Mouse (Mus musculus): Measurements from ENCODE around the gene Psme2. TPM values are rescaled to one million over a fixed set of nuclear protein-coding genes. Genes with fewer than 3 reads are reported as not detected.

Gene Psme2
- total and polyA plus RNA-seq, 3 experiments: 467 to 757 (median 684) TPM

GRCm38 (mm10) chr14:55563249-55563648, 27.7 kb downstream of the Psme2 start:
- H3K27ac ChIP-seq (ENCODE audit: insufficient read depth, low read depth): no peak overlapping the region
- no peak for DNase-seq (ENCODE audit: extremely low read depth)
- H3K4me3 ChIP-seq (replicated peaks in 1 of 3; ENCODE audit: low read depth in 2 of 3, low read length in 2 of 3, poor library complexity in 1 of 3): no peak overlapping the region
- H3K9me3 ChIP-seq (replicated peaks; ENCODE audit: low read length): no peaks in the 10 kb centered on the region
- in situ Hi-C loops (cut with MboI; ENCODE audit: low pct_ligation_motif_present, low pct_unique_long_range_greater_than_20kb, low sequenced_read_pairs): no loop called here
- peaks cover 5% of the 10 kb centered on the region; the same call in 1 of the 2 replicates for H3K79me2 ChIP-seq (replicated peaks; ENCODE audit: control insufficient read depth, extremely low read depth, insufficient read depth, poor library complexity, severe bottlenecking)
- no peak overlapping the region for H3K9ac ChIP-seq (ENCODE audit: insufficient read depth, low read depth)
- dilution Hi-C loops (cut with MboI; ENCODE audit: extremely low pct_ligation_motif_present, extremely low pct_unique_long_range_greater_than_20kb, low sequenced_read_pairs): no loop called here
- peaks cover 41 to 64% of the 10 kb centered on the region in 2 experiments for H3K36me3 ChIP-seq (replicated peaks in 1 of 2; ENCODE audit: control insufficient read depth in 1 of 2, insufficient read depth in 1 of 2, low read length in 1 of 2)
- no peaks in the 10 kb centered on the region for H3K27me3 ChIP-seq (replicated peaks)
- no peak for TF ChIP-seq ETS1 (conservative IDR thresholded peaks at IDR 0.05; ENCODE audit: low read depth, low read length)
- TF ChIP-seq ZC3H11A (IDR thresholded peaks at IDR 0.05; ENCODE audit: low read depth, low read length): no peak
- TF ChIP-seq KAT2A (IDR thresholded peaks at IDR 0.05; ENCODE audit: insufficient replicate concordance, low read length): no peak
- TF ChIP-seq NRF1 (IDR thresholded peaks at IDR 0.05; ENCODE audit: low read depth, low read length): no peak
- no peak for TF ChIP-seq MAFK (IDR thresholded peaks at IDR 0.05; ENCODE audit: insufficient replicate concordance, low read length)
- no peak for TF ChIP-seq TBP (conservative IDR thresholded peaks at IDR 0.05; ENCODE audit: low read depth, low read length)
- no peak for TF ChIP-seq CHD2 (IDR thresholded peaks at IDR 0.05; ENCODE audit: low read length)
- no peak for TF ChIP-seq MXI1 (IDR thresholded peaks at IDR 0.05; ENCODE audit: low read depth, low read length)
- H3K4me1 ChIP-seq (ENCODE audit: control insufficient read depth in 1 of 2, insufficient read depth in 2 of 2): peaks cover 7 to 16% of the 10 kb centered on the region in 2 experiments
- H3K4me2 ChIP-seq (ENCODE audit: insufficient read depth, low read depth, poor library complexity, severe bottlenecking): no peak overlapping the region

GRCm38 (mm10) chr14:55561860-55562259, 29.1 kb downstream of the Psme2 start:
- no peak for DNase-seq (ENCODE audit: extremely low read depth)
- peaks cover 31 to 50% of the 10 kb centered on the region in 2 experiments for H3K36me3 ChIP-seq (replicated peaks in 1 of 2; ENCODE audit: control insufficient read depth in 1 of 2, insufficient read depth in 1 of 2, low read length in 1 of 2)
- peaks cover 9 to 25% of the 10 kb centered on the region in 2 experiments for H3K4me1 ChIP-seq (ENCODE audit: control insufficient read depth in 1 of 2, insufficient read depth in 2 of 2)
- dilution Hi-C loops (cut with MboI; ENCODE audit: extremely low pct_ligation_motif_present, extremely low pct_unique_long_range_greater_than_20kb, low sequenced_read_pairs) (no loop called here), in situ Hi-C loops (cut with MboI; ENCODE audit: low pct_ligation_motif_present, low pct_unique_long_range_greater_than_20kb, low sequenced_read_pairs) (no loop called here)
- no peak overlapping the region for H3K4me2 ChIP-seq (ENCODE audit: insufficient read depth, low read depth, poor library complexity, severe bottlenecking)
- peaks cover 6% of the 10 kb centered on the region; the same call in 1 of the 2 replicates for H3K79me2 ChIP-seq (replicated peaks; ENCODE audit: control insufficient read depth, extremely low read depth, insufficient read depth, poor library complexity, severe bottlenecking)
- no peaks in the 10 kb centered on the region for H3K27me3 ChIP-seq (replicated peaks)
- H3K9me3 ChIP-seq (replicated peaks; ENCODE audit: low read length): no peaks in the 10 kb centered on the region
- no peak overlapping the region for H3K27ac ChIP-seq (ENCODE audit: insufficient read depth, low read depth)
- no peak overlapping the region for H3K4me3 ChIP-seq (replicated peaks in 1 of 3; ENCODE audit: low read depth in 2 of 3, low read length in 2 of 3, poor library complexity in 1 of 3)
- TF ChIP-seq CTCF (conservative IDR thresholded peaks at IDR 0.05 in 1 of 2, IDR thresholded peaks at IDR 0.05 in 1 of 2; ENCODE audit: low read depth in 2 of 2, low read length in 2 of 2) (no peak), USF1 (IDR thresholded peaks at IDR 0.05; ENCODE audit: low read depth, low read length) (no peak), SMC3 (IDR thresholded peaks at IDR 0.05; ENCODE audit: low read depth, low read length) (no peak), JUND (conservative IDR thresholded peaks at IDR 0.05; ENCODE audit: low read depth, low read length) (no peak), GABPA (IDR thresholded peaks at IDR 0.05; ENCODE audit: insufficient replicate concordance, low read depth, low read length) (no peak), PAX5 (IDR thresholded peaks at IDR 0.05; ENCODE audit: low read length) (no peak), MYC (IDR thresholded peaks at IDR 0.05; ENCODE audit: low read depth, low read length) (no peak), UBTF (IDR thresholded peaks at IDR 0.05; ENCODE audit: low read depth, low read length) (no peak), ZNF384 (IDR thresholded peaks at IDR 0.05; ENCODE audit: low read depth, low read length) (no peak)
- H3K9ac ChIP-seq (ENCODE audit: insufficient read depth, low read depth): no peak overlapping the region
